Mouse (Mus musculus): ENCODE data around the gene Tm7sf3.

Tm7sf3 gene

DNA sequence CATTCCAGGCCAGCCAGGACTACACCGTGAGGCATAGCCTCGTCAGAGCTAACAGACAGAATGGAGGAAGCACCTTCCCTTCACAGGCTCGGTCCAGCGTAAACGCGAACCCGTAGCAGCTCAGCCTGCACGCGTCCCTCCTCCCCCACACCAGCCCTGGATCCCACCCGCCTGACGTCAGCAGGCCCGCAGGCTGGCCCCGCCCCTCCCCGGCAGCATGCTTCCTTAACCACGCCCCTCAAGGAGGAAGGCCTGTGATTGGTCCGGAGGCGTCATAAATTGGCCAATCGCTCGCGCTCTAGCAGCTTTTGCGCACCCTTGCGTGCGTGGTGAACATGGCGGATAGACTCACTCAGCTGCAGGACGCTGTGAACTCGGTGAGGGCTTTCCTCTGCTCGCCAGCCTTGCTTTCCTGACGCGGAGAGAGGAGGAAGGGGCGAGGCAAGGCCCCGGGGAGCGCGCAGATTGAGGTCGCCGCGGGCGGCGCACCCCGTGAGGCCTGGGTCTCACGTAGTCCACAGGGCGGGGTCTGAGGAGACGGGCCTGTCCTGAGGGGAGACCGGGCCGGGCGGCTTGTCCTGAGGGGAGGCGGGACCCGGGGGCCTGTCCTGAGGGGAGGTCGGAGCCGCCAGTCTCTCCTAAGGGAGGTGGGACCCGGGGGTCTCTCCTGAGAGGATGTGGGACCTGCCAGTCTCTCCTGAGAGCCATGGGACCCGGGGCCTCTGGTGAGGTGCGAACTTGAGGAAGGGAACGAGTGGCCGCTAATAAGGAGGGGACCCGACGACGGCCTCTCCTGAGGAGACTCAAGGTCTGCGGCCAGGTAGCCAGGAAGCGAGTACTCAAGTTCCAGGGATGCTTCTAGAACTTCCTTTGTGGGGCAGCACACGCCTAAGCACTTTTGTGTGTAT, at the start of gene Tm7sf3, which contains the start of gene Med21:
Gene Tm7sf3, minus strand, starts transcription at position 549 of the 908 bp plus-strand sequence.
Gene Med21, plus strand, starts transcription at position 272 of the 908 bp plus-strand sequence.
- peak; percentile 98 to 99 for DNase-seq (ENCODE audit: low spot score in 2 of 2)

- peak in 1 of 2 experiments; percentile 25 for DNase-seq (ENCODE audit: low spot score in 2 of 2)
Observed at GRCm38 (mm10) chr6:146688861-146689260, 46.2 kb upstream of the Tm7sf3 start.

GRCm38 (mm10) chr6:146688010-146688409, 45.4 kb upstream of the Tm7sf3 start:
- peak in 1 of 2 experiments; percentile 22 for DNase-seq (ENCODE audit: low spot score in 2 of 2)

DNA sequence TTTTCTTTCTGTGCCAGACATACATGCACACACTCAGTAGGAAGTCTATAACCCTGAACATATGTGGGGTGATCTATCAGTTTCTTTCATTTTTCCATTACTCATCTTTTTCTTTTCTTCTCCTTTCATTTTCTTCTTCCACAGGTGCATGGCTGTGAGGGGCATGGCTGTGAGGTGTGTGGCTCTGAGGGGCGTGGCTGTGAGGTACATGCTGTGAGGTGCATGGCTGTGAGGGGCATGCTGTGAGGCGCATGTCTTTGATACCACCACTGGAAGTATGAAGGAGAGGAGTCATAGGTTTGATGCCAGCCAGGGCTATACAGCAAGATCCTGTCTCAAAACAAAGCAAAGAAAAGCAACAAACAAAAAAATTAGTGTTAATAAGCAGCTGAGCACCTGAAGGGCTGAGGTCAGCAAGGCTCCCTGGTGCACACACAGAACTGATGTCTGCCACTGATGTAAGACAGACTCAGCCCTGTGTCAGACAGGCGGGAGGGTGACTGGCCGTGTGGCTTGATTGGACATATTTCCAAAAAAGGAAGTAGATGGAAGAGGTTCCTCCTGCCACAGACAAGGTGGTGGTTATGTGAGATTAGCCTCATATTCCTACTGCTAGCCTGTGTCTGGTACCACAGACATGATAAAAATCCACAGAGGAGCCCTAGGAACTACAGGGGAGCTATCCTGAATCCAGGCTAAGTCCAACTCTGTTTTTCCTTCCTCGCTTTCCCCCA, 44.0 kb upstream of the Tm7sf3 start:
- peak; percentile 41 to 50 for DNase-seq (ENCODE audit: low spot score in 2 of 2)

- peak; percentile 68 to 73 for DNase-seq (ENCODE audit: low spot score in 2 of 2)
Observed at GRCm38 (mm10) chr6:146685781-146686308, 43.2 kb upstream of the Tm7sf3 start.

DNA sequence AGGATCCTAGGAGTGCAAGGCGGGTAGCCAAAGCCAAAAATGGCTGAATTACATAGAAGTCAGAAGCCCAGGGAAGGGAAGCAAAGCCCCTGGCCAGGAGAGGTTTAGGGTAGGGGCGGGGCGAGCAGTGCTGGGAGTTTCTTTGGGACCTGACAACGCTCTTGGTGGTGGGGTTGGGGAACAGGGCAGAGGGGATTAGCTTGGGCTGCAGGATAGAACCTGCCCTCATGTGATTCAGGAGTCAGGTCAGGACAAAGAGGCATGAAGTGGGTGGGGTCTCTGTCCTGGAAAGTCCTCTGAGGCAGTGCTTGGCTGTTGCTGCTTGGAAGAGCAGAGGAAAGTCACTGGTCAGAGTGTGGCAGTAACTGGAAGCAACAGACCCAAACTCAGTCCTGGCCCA, 41.3 kb upstream of the Tm7sf3 start:
- no peak for DNase-seq (ENCODE audit: low spot score in 2 of 2)

DNA sequence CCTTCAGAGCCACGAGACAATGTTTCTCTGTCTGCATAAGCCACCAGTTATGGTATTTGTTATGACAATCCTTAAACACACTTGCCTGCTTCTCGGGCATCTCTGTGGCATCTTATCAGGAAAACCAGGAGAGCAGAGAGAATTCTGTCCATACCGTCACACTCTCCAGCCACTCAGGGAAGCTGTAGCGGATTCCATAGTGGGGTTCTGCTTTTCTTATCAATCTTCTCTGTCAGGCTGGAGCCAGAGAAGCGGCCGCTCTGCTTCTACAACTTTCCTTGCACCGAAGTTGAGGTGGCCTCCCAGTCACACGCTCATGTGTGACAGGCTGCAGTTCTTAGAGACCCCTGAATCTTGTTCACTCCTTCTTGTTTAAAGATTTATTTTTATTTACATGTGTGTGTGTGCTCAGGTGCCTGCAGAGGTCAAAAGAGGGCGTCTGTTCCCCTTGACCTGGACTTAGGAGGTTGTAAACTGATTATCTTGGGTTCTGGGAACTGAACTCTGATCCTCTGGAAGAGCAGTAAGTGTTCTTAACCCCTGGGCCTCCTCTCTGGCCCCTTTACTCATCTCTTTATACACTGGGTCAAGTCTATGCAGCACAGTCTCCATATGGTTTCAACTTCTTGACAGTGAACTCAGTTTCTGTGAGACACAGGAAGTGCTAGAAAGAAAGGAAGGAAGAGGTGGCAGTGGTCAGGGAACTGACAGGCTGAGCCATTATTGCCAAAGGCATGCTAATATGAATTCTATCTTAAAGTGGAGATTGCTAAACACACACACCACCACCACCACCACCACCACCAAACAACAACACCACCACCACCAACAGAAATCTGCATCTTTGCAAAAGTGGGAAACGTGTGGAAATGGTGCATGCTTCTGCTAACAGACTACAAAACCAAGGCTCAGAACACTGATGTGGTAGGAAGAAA, 35.8 kb upstream of the Tm7sf3 start:
- no peak for DNase-seq (ENCODE audit: low spot score in 2 of 2)

DNA sequence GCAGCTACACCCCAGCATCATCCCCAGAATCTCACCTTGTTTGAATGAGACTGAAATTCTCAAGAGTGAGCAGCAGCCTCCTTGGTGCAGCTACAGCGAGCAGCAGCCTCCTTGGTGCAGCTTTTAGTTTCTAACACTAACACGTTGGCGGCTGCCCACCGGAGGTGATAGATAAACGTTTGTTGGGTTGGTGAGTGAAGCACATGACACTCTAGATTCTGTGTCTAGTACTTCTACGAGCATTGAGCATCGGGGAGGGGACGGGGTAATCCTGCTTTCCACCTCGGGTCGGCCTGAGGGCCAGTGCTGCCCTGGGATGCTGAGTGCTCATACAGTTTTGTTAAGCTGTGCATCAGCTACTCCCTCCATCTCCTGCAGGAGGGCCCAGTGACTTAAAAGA, 34.3 kb upstream of the Tm7sf3 start:
- no peak for DNase-seq (ENCODE audit: low spot score in 2 of 2)

DNA sequence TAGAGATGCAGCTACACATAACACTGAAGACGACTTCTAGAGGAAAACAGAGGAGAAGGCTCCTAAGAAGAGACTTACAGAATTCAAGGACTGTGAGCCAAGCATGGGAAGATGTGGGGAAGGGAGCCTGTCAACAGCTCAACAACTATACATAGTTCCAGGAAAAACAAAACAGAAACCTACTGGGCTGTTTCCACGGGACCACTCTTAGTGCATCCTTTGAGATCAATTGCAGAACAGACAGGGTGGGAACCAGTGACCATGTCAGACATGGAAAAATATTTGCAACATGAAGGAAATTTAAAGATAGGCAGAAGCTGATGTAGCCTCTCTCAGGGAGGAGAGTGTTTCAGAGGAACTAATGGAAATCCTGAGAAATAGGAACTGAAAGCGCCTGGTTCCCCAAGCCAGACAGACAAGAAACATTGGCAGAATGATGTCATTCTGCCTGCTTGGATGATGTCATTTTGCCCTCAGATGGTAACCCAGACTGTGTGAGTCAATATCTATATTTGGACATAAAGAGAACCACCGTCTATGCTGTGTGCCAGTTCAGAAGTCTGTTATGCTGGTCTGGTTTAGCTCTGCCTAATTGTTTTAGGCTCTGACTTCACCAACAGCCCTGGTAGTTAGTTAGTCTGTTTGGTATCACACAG, 32.4 kb upstream of the Tm7sf3 start:
- DNase-seq (ENCODE audit: low spot score in 2 of 2), result peak in 1 of 2 experiments; percentile 52

DNA sequence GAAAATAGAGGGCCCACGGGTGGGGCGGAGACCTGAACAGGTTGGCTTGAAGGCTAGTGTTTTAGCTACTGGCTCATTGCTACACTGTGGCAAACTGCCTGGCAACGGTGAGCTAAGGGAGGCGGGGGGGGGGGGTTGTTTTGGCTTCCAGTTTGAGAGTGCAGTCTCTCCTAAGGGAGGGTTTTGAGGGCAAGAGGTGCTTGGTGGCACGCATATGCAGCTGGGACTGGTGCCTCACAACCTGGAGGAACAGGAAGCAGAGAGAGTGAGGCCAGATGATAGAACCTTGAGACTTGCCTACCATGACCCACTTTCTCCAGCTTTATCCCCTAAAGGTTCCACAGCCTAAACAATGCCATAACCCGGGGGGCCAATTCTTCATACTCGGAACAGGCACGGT, 31.8 kb upstream of the Tm7sf3 start:
- DNase-seq (ENCODE audit: low spot score in 2 of 2), result no peak

DNA sequence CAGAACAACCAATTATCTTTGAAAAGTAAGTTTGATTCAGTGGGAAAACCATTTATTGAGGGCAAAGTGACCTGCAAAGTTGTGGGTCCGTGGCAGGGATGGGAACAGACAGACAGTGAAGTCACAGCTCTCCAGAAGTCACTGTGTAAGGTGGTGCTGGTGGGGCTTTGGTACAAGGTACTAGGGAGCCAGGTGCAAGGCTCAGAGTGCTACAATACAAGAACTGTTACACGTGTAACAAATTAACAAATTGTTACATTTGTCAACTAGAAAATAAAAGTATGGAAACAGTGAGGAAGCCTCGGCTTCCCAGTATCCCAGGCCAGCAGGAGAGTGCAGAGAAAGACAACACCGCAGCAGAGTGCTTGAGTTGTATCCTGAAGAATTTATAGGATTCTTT, 31.1 kb upstream of the Tm7sf3 start:
- no peak for DNase-seq (ENCODE audit: low spot score in 2 of 2)

DNA sequence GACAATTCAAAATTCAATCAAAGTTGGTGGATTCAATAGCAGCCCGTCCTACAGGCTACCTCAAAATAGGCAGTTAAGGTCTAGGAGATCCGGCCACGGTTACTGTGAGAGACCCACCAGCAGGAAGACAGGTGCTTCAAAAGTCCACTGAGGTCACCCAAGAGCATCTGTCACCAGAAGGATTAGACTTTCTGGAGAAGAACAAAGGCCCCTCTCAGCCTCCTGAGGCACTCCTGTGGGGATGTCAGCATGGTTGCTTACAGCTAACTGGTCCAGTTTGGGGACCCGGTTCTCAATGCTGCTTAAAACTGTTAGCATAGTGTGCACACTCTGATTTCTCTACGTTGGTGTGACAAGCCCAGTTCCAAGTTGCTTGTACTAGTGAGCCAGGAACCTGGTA, 29.5 kb upstream of the Tm7sf3 start:
- DNase-seq (ENCODE audit: low spot score in 2 of 2), result no peak

DNA sequence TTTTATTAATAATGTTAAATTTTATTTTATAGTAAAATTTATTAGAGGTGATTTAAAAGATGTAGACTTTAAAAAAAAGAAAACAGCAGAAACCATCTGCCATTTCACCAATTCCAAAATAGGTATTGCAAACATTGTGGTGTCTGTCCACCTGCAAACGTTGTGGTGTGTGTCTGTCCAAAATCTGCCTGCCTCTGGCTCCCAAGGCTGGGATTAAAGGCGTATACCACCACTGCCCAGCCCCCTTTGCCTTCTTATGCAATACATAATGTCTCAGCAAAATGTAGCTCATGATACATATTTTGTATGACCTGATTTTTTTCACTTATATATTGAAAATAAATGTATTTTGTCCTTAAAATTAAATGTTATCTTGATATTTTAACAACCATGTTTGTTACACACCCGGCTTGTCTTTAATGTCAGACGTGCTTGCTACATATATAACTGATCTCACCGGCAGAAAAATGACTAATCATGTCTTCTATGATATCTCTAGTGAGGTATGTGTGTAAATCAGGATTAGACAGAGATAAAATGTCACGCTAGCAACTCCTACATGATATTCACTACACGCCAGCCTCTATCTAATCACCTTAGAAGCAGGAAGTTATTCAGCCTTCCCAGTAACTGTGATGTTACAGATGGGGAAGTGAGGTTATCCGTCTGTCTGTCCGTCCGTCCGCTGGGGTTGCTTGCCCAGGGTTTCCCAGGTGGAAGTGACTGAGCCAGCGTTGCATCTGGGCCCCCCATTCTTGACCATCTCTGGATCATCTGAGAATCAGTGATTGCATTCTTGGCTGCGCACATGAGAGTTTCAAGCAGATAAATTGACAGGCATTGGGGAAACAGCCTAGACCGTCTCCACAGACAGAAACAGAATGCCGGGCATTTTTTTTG, 28.6 kb upstream of the Tm7sf3 start:
- DNase-seq (ENCODE audit: low spot score in 2 of 2), result no peak

DNA sequence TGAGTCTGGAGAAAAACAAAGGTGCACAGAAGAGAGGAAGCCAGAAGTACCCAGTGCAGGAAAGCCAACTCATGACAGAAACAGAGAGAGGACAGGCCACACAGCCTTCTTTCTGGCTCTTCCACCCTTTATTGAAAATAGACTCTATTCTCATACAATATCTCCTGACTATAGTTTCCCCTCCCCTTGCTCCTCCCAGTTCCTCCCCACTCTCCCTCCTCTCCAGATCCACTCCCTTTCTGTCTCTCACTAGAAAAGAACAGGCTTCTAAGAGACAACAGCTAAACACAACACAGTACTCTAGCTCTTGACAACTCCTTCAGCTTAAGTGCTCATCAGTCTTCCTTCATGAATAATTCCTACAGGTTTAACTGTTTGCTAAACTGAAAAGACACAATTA, 26.0 kb upstream of the Tm7sf3 start:
- no peak for DNase-seq (ENCODE audit: low spot score in 2 of 2)

- DNase-seq (ENCODE audit: low spot score in 2 of 2), result no peak
Observed at GRCm38 (mm10) chr6:146666811-146667210, 24.2 kb upstream of the Tm7sf3 start.

DNA sequence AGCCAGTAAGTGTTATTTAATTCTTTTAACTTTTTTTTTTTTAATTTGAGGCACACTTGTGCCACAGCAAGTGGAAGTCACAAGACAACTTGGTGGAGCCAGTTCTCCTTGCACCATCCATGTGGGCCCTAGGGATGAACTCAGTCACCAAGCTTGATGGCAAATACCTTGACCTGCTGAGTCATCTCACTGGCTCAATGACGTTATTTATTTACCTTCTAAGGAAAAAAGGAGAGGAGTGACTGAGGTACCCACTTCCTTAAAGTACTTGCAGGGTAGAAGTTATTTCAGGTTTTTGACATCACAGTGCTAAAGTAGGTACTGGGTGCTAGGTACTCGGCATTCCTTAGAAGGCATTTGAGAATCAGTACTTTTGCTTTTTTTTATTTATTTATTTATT, 22.8 kb upstream of the Tm7sf3 start:
- no peak for DNase-seq (ENCODE audit: low spot score in 2 of 2)

DNA sequence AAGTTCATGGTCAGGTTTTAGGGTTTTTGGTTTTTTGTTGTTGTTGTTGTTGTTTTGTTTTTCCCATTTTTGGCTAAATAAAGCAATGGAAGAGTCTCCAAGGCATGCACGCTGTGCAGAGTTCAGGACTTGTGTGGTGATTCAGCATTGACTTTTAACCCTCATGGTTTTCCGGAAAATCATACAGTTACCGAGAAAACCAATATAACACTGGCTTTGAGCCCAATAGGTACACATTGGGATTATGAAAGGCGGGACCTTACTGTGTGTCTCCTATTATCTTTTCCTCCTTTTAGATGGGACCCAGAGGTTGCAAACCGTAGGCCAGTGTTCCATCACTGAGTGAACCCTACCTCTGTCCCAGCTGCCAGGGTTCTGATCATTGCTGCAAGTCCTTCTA, 22.3 kb upstream of the Tm7sf3 start:
- no peak for DNase-seq (ENCODE audit: low spot score in 2 of 2)

- DNase-seq (ENCODE audit: low spot score in 2 of 2), result no peak
Observed at GRCm38 (mm10) chr6:146664116-146664515, 21.5 kb upstream of the Tm7sf3 start.

DNA sequence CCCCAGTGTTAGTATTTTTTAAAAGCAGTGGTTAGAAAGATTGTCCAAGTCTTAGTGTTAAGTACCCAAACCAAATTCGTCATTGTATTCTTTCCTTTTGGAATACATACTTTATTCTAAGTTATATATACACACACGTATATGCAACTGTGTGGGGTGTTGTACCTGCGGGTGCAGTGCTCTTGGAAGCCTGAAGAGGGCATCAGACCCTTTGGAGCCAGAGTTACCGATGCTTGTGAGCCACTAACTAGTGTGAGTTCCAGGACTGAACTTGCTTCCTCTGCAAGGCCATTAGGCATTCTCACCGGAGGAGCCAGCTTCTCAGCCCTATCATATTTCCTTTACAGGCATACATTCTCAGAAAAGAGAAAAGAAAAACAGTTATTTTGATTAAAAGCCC, 20.1 kb upstream of the Tm7sf3 start:
- peak; percentile 28 to 50 for DNase-seq (ENCODE audit: low spot score in 2 of 2)

- no peak for DNase-seq (ENCODE audit: low spot score in 2 of 2)
Observed at GRCm38 (mm10) chr6:146661655-146662054, 19.0 kb upstream of the Tm7sf3 start.
